Comparison of ENCODE assay signal across 35 mouse cellular contexts in the genomic region with DNA sequence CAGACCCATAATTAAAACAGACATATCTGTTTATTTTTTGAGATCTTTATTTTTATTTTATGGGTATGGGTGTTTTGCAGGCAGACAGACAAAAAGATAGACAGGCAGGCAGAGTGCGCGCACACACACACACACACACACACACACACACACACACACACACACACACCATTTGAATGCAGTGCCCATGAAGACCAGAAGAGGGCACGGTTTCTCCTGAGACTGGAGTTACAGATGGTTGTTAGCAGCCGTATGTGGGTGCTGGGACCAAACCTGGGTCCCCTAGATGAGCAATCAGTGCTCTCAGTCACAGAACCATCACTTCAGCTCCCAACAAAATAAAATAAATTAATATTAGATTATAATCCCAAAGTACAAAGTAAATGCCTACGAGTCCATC. TPM values are rescaled to one million over a fixed set of nuclear protein-coding genes. Genes with fewer than 3 reads are reported as not detected.
DNase-seq lines count a peak whose midpoint lies in the region; ATAC-seq and TF ChIP-seq lines count a peak whose summit lies in the region.
"Had no signal": no experiment of that assay in that cellular context is flagged by ENCODE, and none has a peak within 500 bp of the region (broad histone marks: within the 10 kb centered on the region; RNA-seq: fewer than 3 reads in every experiment).

No protein-coding gene starts in this region.

- H3K9ac ChIP-seq in forebrain, postnatal 0 days: no peak overlapping the region
- H3K9ac ChIP-seq in forebrain, embryonic 11.5 days (ENCODE audit: low read length): no peak overlapping the region
- no peak overlapping the region for H3K9ac ChIP-seq in kidney, postnatal 0 days (ENCODE audit: low read depth, low read length)
- H3K9ac ChIP-seq in neural tube, embryonic 15.5 days (replicated peaks): no peak overlapping the region
- H3K9ac ChIP-seq: embryonic facial prominence, embryonic 15.5 days; forebrain, embryonic 13.5 days; heart, embryonic 12.5 days; limb, embryonic 13.5 days; liver, embryonic 13.5 days; lung, embryonic 14.5 days; midbrain, embryonic 12.5 days; neural tube, embryonic 13.5 days had no signal

- H3K4me1 ChIP-seq in forebrain, postnatal 0 days (ENCODE audit: insufficient read depth): no peaks in the 10 kb centered on the region
- peaks cover 3% of the 10 kb centered on the region for H3K4me1 ChIP-seq in forebrain, embryonic 11.5 days (replicated peaks; ENCODE audit: control insufficient read depth, insufficient read depth, low read length)
- no peaks in the 10 kb centered on the region; the same call in 1 of the 2 replicates for H3K4me1 ChIP-seq in kidney, postnatal 0 days (replicated peaks; ENCODE audit: insufficient read depth, low read length)
- H3K4me1 ChIP-seq in neural tube, embryonic 15.5 days: peaks cover 15% of the 10 kb centered on the region

- H3K4me3 ChIP-seq in forebrain, postnatal 0 days (ENCODE audit: low read depth, low read length): no peak overlapping the region
- no peak overlapping the region for H3K4me3 ChIP-seq in forebrain, embryonic 11.5 days (ENCODE audit: low read depth, low read length)
- no peak overlapping the region for H3K4me3 ChIP-seq in kidney, postnatal 0 days (replicated peaks; ENCODE audit: low read depth, low read length)
- no peak overlapping the region for H3K4me3 ChIP-seq in neural tube, embryonic 15.5 days (replicated peaks)
- H3K4me3 ChIP-seq: embryonic facial prominence, embryonic 10.5 days; embryonic facial prominence, embryonic 15.5 days; forebrain, embryonic 13.5 days; heart, embryonic 12.5 days; layer of hippocampus, adult 2 months; left cerebral cortex, adult 2 months; limb, embryonic 13.5 days; liver, embryonic 13.5 days; midbrain, embryonic 12.5 days; neural tube, embryonic 13.5 days had no signal

- no peaks in the 10 kb centered on the region for H3K9me3 ChIP-seq in forebrain, postnatal 0 days (ENCODE audit: low read length)
- no peaks in the 10 kb centered on the region for H3K9me3 ChIP-seq in forebrain, embryonic 11.5 days (ENCODE audit: control insufficient read depth, low read length)
- H3K9me3 ChIP-seq in kidney, postnatal 0 days (replicated peaks; ENCODE audit: low read length): no peaks in the 10 kb centered on the region
- no peaks in the 10 kb centered on the region for H3K9me3 ChIP-seq in neural tube, embryonic 15.5 days (replicated peaks)
- H3K9me3 ChIP-seq: embryonic facial prominence, embryonic 15.5 days; forebrain, embryonic 13.5 days; liver, embryonic 13.5 days; midbrain, embryonic 12.5 days; neural tube, embryonic 13.5 days had no signal

- peak; percentile 23; the same call in 1 of the 2 replicates for TF ChIP-seq CTCF in forebrain, postnatal 0 days (IDR thresholded peaks at IDR 0.05; ENCODE audit: low read depth)
- peak; percentile 19; the same call in 1 of the 2 replicates for TF ChIP-seq CTCF in kidney, postnatal 0 days (IDR thresholded peaks at IDR 0.05; ENCODE audit: low read depth)

- H3K27me3 ChIP-seq in forebrain, postnatal 0 days (ENCODE audit: insufficient read depth, low read length): no peaks in the 10 kb centered on the region
- no peaks in the 10 kb centered on the region for H3K27me3 ChIP-seq in forebrain, embryonic 11.5 days (ENCODE audit: control insufficient read depth, insufficient read depth, low read length)
- H3K27me3 ChIP-seq in kidney, postnatal 0 days (ENCODE audit: insufficient read depth, low read length): no peaks in the 10 kb centered on the region
- peaks cover 7% of the 10 kb centered on the region; the same call in 1 of the 2 replicates for H3K27me3 ChIP-seq in neural tube, embryonic 15.5 days (replicated peaks)
- H3K27me3 ChIP-seq: embryonic facial prominence, embryonic 15.5 days; heart, embryonic 12.5 days; limb, embryonic 13.5 days; liver, embryonic 13.5 days had no signal

- DNase-seq in forebrain, postnatal 0 days: no peak
- DNase-seq in forebrain, embryonic 11.5 days (ENCODE audit: low spot score): no peak
- no peak for DNase-seq in kidney, postnatal 0 days (ENCODE audit: low spot score)
- DNase-seq in kidney, postnatal 14 days: no peak
- DNase-seq in testis, postnatal 10 days (ENCODE audit: low spot score): peak; percentile 39
- DNase-seq in testis, postnatal 14 days (ENCODE audit: low spot score): no peak
- DNase-seq: adrenal gland, postnatal 36 days; cerebellum, adult 2 months; gastrocnemius, postnatal 14 days; heart, postnatal 10 days; kidney, adult 11 months; kidney, postnatal 36 days; liver, embryonic 13.5 days; lung, embryonic 14.5 days; thymus, postnatal 14 days had no signal

- no peak overlapping the region for H3K4me2 ChIP-seq in forebrain, postnatal 0 days (ENCODE audit: low read depth)
- no peak overlapping the region for H3K4me2 ChIP-seq in forebrain, embryonic 11.5 days (ENCODE audit: low read depth, low read length, severe bottlenecking)
- H3K4me2 ChIP-seq in kidney, postnatal 0 days (ENCODE audit: low read length): no peak overlapping the region
- H3K4me2 ChIP-seq in neural tube, embryonic 15.5 days: no peak overlapping the region
- H3K4me2 ChIP-seq: embryonic facial prominence, embryonic 15.5 days; forebrain, embryonic 13.5 days; heart, embryonic 12.5 days; limb, embryonic 13.5 days; liver, embryonic 13.5 days; lung, embryonic 14.5 days; midbrain, embryonic 12.5 days; neural tube, embryonic 13.5 days had no signal

- 94% methylated on average over 5 of the region's 5 CpGs for WGBS in forebrain, postnatal 0 days
- 89% methylated on average over 5 of the region's 5 CpGs for WGBS in forebrain, embryonic 11.5 days
- WGBS in kidney, postnatal 0 days: 92% methylated on average over 5 of the region's 5 CpGs
- 88% methylated on average over 5 of the region's 5 CpGs for WGBS in neural tube, embryonic 15.5 days

- ATAC-seq in forebrain, postnatal 0 days: no peak
- no peak for ATAC-seq in forebrain, embryonic 11.5 days (replicated peaks; ENCODE audit: low FRiP score)
- ATAC-seq in kidney, postnatal 0 days (replicated peaks; ENCODE audit: low FRiP score, low read depth): no peak
- ATAC-seq in neural tube, embryonic 15.5 days (ENCODE audit: low FRiP score): no peak
- ATAC-seq: forebrain, embryonic 13.5 days; hindbrain, embryonic 16.5 days had no signal

- H3K36me3 ChIP-seq in forebrain, postnatal 0 days (ENCODE audit: insufficient read depth): no peaks in the 10 kb centered on the region
- no peaks in the 10 kb centered on the region for H3K36me3 ChIP-seq in forebrain, embryonic 11.5 days (ENCODE audit: control insufficient read depth, insufficient read depth, low read length)
- H3K36me3 ChIP-seq in kidney, postnatal 0 days (ENCODE audit: insufficient read depth, low read length): no peaks in the 10 kb centered on the region
- no peaks in the 10 kb centered on the region for H3K36me3 ChIP-seq in neural tube, embryonic 15.5 days
- H3K36me3 ChIP-seq: embryonic facial prominence, embryonic 10.5 days; embryonic facial prominence, embryonic 15.5 days; liver, embryonic 13.5 days; midbrain, embryonic 12.5 days; neural tube, embryonic 13.5 days had no signal

- no peak overlapping the region for H3K27ac ChIP-seq in forebrain, postnatal 0 days (ENCODE audit: low read depth, low read length)
- no peak overlapping the region for H3K27ac ChIP-seq in forebrain, embryonic 11.5 days (ENCODE audit: low read depth, low read length)
- H3K27ac ChIP-seq in kidney, postnatal 0 days: no peak overlapping the region
- H3K27ac ChIP-seq in neural tube, embryonic 15.5 days (replicated peaks): no peak overlapping the region
- H3K27ac ChIP-seq: embryonic facial prominence, embryonic 10.5 days; embryonic facial prominence, embryonic 15.5 days; forebrain, embryonic 13.5 days; layer of hippocampus, adult 2 months; left cerebral cortex, adult 2 months; limb, embryonic 13.5 days; liver, embryonic 13.5 days; midbrain, embryonic 12.5 days; neural tube, embryonic 13.5 days had no signal

RNA-seq across cellular contexts. Expression of a gene that starts 6.6 kb away (rescaled TPM):
- not detected in 2 replicates for total RNA-seq in forebrain, postnatal 0 days (2014; rRNA removed)
- not detected in 2 replicates for polyA plus RNA-seq in forebrain, postnatal 0 days (2015; fragmentation: Nextera tagmentation; extraction: Ambion mirVana)
- polyA plus RNA-seq in forebrain, embryonic 11.5 days (2014; fragmentation: Nextera tagmentation; extraction: Ambion mirVana): 1.0 TPM in 1 of 2 replicates, not detected in the other
- polyA plus RNA-seq in kidney, postnatal 0 days (2015; fragmentation: Nextera tagmentation; extraction: Ambion mirVana): not detected in 2 replicates
- 1.8 TPM in 2 replicates for polyA plus RNA-seq in neural tube, embryonic 15.5 days (2015; fragmentation: Nextera tagmentation; extraction: Ambion mirVana)
- total RNA-seq: adrenal gland, adult 18-20 months; adrenal gland, postnatal 36 days; granulocyte monocyte progenitor cell, adult 5-6 weeks; hematopoietic stem cell, adult 5-6 weeks; layer of hippocampus, adult 2 months; layer of hippocampus, postnatal 14 days; left cerebral cortex, adult 2 months; left cerebral cortex, postnatal 36 days had no signal
- polyA plus RNA-seq: brain, embryonic 14.5 days; cerebellum, adult 2 months; liver, embryonic 13.5 days; testis, adult 2 months; urinary bladder, adult 2 months had no signal

RNA-seq across cellular contexts. Expression of a gene that starts 10.6 kb away (rescaled TPM):
- 25.7 and 31.8 TPM in 2 replicates for total RNA-seq in forebrain, postnatal 0 days (2014; rRNA removed)
- polyA plus RNA-seq in forebrain, postnatal 0 days (2015; fragmentation: Nextera tagmentation; extraction: Ambion mirVana): 27.8 and 35.9 TPM in 2 replicates
- 22.0 and 28.4 TPM in 2 replicates for polyA plus RNA-seq in forebrain, embryonic 11.5 days (2014; fragmentation: Nextera tagmentation; extraction: Ambion mirVana)
- 26.0 and 28.2 TPM in 2 replicates for polyA plus RNA-seq in kidney, postnatal 0 days (2015; fragmentation: Nextera tagmentation; extraction: Ambion mirVana)
- polyA plus RNA-seq in neural tube, embryonic 15.5 days (2015; fragmentation: Nextera tagmentation; extraction: Ambion mirVana): 35.2 and 35.8 TPM in 2 replicates

RNA-seq across cellular contexts. Expression of a gene that starts 13.1 kb away (rescaled TPM):
- total RNA-seq in forebrain, postnatal 0 days (2014; rRNA removed): 17.7 and 19.3 TPM in 2 replicates
- 17.6 and 19.2 TPM in 2 replicates for polyA plus RNA-seq in forebrain, postnatal 0 days (2015; fragmentation: Nextera tagmentation; extraction: Ambion mirVana)
- polyA plus RNA-seq in forebrain, embryonic 11.5 days (2014; fragmentation: Nextera tagmentation; extraction: Ambion mirVana): 1.9 and 2.4 TPM in 2 replicates
- polyA plus RNA-seq in kidney, postnatal 0 days (2015; fragmentation: Nextera tagmentation; extraction: Ambion mirVana): 1.2 and 1.3 TPM in 2 replicates
- polyA plus RNA-seq in neural tube, embryonic 15.5 days (2015; fragmentation: Nextera tagmentation; extraction: Ambion mirVana): 18.6 and 21.0 TPM in 2 replicates
- total RNA-seq: granulocyte monocyte progenitor cell, adult 5-6 weeks; hematopoietic stem cell, adult 5-6 weeks; megakaryocyte, adult 5-6 weeks had no signal

RNA-seq across cellular contexts. Expression of a gene that starts 17.6 kb away (rescaled TPM):
- 53.5 and 59.9 TPM in 2 replicates for total RNA-seq in forebrain, postnatal 0 days (2014; rRNA removed)
- 3.5 and 3.7 TPM in 2 replicates for polyA plus RNA-seq in forebrain, postnatal 0 days (2015; fragmentation: Nextera tagmentation; extraction: Ambion mirVana)
- polyA plus RNA-seq in forebrain, embryonic 11.5 days (2014; fragmentation: Nextera tagmentation; extraction: Ambion mirVana): 5.5 TPM in 2 replicates
- polyA plus RNA-seq in kidney, postnatal 0 days (2015; fragmentation: Nextera tagmentation; extraction: Ambion mirVana): 4.9 and 5.2 TPM in 2 replicates
- 5.6 and 6.3 TPM in 2 replicates for polyA plus RNA-seq in neural tube, embryonic 15.5 days (2015; fragmentation: Nextera tagmentation; extraction: Ambion mirVana)

RNA-seq across cellular contexts. Expression of a gene that starts 25.6 kb away (rescaled TPM):
- total RNA-seq in forebrain, postnatal 0 days (2014; rRNA removed): 122 and 176 TPM in 2 replicates
- 116 and 135 TPM in 2 replicates for polyA plus RNA-seq in forebrain, postnatal 0 days (2015; fragmentation: Nextera tagmentation; extraction: Ambion mirVana)
- polyA plus RNA-seq in forebrain, embryonic 11.5 days (2014; fragmentation: Nextera tagmentation; extraction: Ambion mirVana): 45.5 and 46.3 TPM in 2 replicates
- 241 and 254 TPM in 2 replicates for polyA plus RNA-seq in kidney, postnatal 0 days (2015; fragmentation: Nextera tagmentation; extraction: Ambion mirVana)
- polyA plus RNA-seq in neural tube, embryonic 15.5 days (2015; fragmentation: Nextera tagmentation; extraction: Ambion mirVana): 52.5 and 72.5 TPM in 2 replicates
